Mouse (Mus musculus): ENCODE measurements around the gene Gm26566.
"Not testable (repeated sequence)": the region's sequence is repeated elsewhere in the genome, so short reads cannot be mapped to it uniquely, and the experiment has no call there.

- TF ChIP-seq POLR2A (IDR thresholded peaks at IDR 0.05; ENCODE audit: borderline replicate concordance, insufficient read depth, low read length); CTCF (IDR thresholded peaks at IDR 0.05; ENCODE audit: borderline replicate concordance, insufficient read depth, low read depth, low read length): not testable (repeated sequence)
These were observed 40.7 kb downstream of the Gm26566 start for GRCm38 (mm10) chr4:88762341-88762740.

Measured in cerebellum, adult 2 months (tissue).